Mouse (Mus musculus) thymus, adult 2 months (tissue): ENCODE results near the gene Safb2.

Experiments
- CTCF ChIP-seq: fragments of 200-500 bp; IDR thresholded peaks from 2 replicates; pipeline ENCODE4 v1.5.1; 2012; ENCODE audit warnings: mild to moderate bottlenecking, control low read depth, low read length, moderate library complexity, borderline replicate concordance; ENCODE audit not compliant: control insufficient read depth, poor library complexity, insufficient read depth; ENCODE audit errors: extremely low read depth
- POLR2A ChIP-seq: fragments of 200-500 bp; IDR thresholded peaks from 2 replicates; pipeline ENCODE4 v1.6.1; 2012; ENCODE audit warnings: mild to moderate bottlenecking, low read length, control low read depth, moderate library complexity; ENCODE audit not compliant: control insufficient read depth, poor library complexity, insufficient read depth; ENCODE audit errors: extremely low read depth

GRCm38 (mm10) chr17:56551841-56552581, 32.4 kb downstream of the Safb2 start:
- TF ChIP-seq CTCF = no peak
- no peak for TF ChIP-seq POLR2A
